12 mouse cellular contexts compared by ENCODE assay signal in genomic region chr11:82313153-82313552, GRCm38 (mm10). TPM values are rescaled to one million over a fixed set of nuclear protein-coding genes. Genes with fewer than 3 reads are reported as not detected.
A peak's percentile ranks its signal among the peaks of the same experiment; 100 is the strongest.
DNase-seq lines count a peak whose midpoint lies in the region; ATAC-seq and TF ChIP-seq lines count a peak whose summit lies in the region.
"Had no signal": no experiment of that assay in that cellular context is flagged by ENCODE, and none has a peak within 500 bp of the region (broad histone marks: within the 10 kb centered on the region; RNA-seq: fewer than 3 reads in every experiment).

No protein-coding gene starts in this region.

- no peak overlapping the region for H3K4me3 ChIP-seq in lung, embryonic 14.5 days (ENCODE audit: low read depth, low read length)

- no peak for TF ChIP-seq CTCF in lung, embryonic 14.5 days (IDR thresholded peaks at IDR 0.05; ENCODE audit: low read depth)

- H3K36me3 ChIP-seq in lung, embryonic 14.5 days (ENCODE audit: insufficient read depth), result no peaks in the 10 kb centered on the region

- peak; percentile 78 for DNase-seq in lung, embryonic 14.5 days
- no peak for DNase-seq in lung, adult 18-20 months
- peak; percentile 51 for DNase-seq in ZHBTc4 (ENCODE audit: low read depth, low spot score)
- peak; percentile 74 for DNase-seq in embryo, embryonic 10 days (ENCODE audit: low spot score)
- peak; percentile 18 for DNase-seq in ovary, postnatal 14 days (ENCODE audit: low spot score)
- DNase-seq in right cerebral cortex, postnatal 36 days (ENCODE audit: low spot score in 2 of 2), result no peak
- DNase-seq in spleen, adult 18-20 months, result no peak
- DNase-seq: layer of hippocampus, postnatal 36 days; thymus, postnatal 25 days had no signal

- no peak overlapping the region for H3K4me2 ChIP-seq in lung, embryonic 14.5 days

- no peak overlapping the region for H3K27ac ChIP-seq in lung, embryonic 14.5 days (ENCODE audit: low read depth)

- ATAC-seq in lung, embryonic 14.5 days (ENCODE audit: insufficient read depth), result no peak
- ATAC-seq: inflammation-experienced regulatory T-cells, adult 6 months had no signal

- H3K9ac ChIP-seq in lung, embryonic 14.5 days, result no peak overlapping the region

- no peaks in the 10 kb centered on the region for H3K9me3 ChIP-seq in lung, embryonic 14.5 days (ENCODE audit: low read depth, low read length)

- H3K27me3 ChIP-seq in lung, embryonic 14.5 days (ENCODE audit: insufficient read depth, low read length), result no peaks in the 10 kb centered on the region

- H3K4me1 ChIP-seq in lung, embryonic 14.5 days (ENCODE audit: insufficient read depth), result no peaks in the 10 kb centered on the region

- 31% methylated on average over 7 of the region's 7 CpGs for whole genome bisulfite sequencing in lung, embryonic 14.5 days

RNA-seq across cellular contexts. Expression of gene Ccl1, which starts 7.7 kb away (rescaled TPM):
- not detected in 2 replicates for polyA plus RNA-seq in lung, embryonic 14.5 days (2014; fragmentation: Nextera tagmentation; extraction: Ambion mirVana)
- polyA plus RNA-seq: gonadal fat pad, adult 2 months; lung, embryonic 16.5 days had no signal

Comparison
In these comparisons a context has a peak if more than half of its experiments do, and no peak if none do; other contexts are left out.
1. DNase-seq: peak in lung, embryonic 14.5 days (single experiment), ZHBTc4 (single experiment), embryo, embryonic 10 days (single experiment) and ovary, postnatal 14 days (single experiment); none in lung, adult 18-20 months (0 of 2), right cerebral cortex, postnatal 36 days (0 of 2) and spleen, adult 18-20 months (0 of 2).